Mouse (Mus musculus) duodenum, adult 2 months (tissue): ENCODE results near the gene Btbd35f16. TPM values are rescaled to one million over a fixed set of nuclear protein-coding genes. Genes with fewer than 3 reads are reported as not detected.

Source experiments
- polyA plus RNA-seq: library from polyadenylated mRNA; depleted of rRNA; stranded (reverse); fragments of >200 nt; gene quantifications from 2 replicates; pipeline ENCODE4 v1.2.3, GENCODE M21; 2012; ENCODE audit warnings: low replicate concordance; rRNA removed

The Btbd35f16 gene
- not detected in 2 replicates for polyA plus RNA-seq

DNA sequence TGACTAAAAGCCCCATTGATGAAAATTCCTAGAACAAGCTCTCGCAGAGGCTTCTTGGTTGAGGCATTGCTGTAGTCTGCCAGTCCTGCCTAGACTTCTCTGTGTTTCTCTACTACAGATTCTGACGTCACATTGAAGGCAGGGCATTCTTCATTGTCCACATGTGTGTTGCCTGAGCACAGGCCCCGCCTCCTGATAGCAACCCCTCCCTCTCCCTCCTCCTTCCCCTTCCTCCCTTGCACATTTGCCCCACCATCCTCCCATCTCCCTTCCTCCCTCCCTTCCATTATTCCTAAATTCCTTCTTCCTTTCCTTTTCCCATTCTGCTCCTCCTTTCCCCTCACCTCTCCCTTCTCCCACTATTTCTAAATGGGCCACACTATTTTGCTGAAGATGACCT is at the start of gene Btbd35f16:
Gene Btbd35f16 (minus strand): TSS at position 101 of the 400 bp plus-strand sequence.

Other genes starting within 250 kb of the Btbd35f16 start
- gene Btbd35f10, start 204.1 kb downstream of the Btbd35f16 start, polyA plus RNA-seq: not detected in 2 replicates
- not detected in 2 replicates for gene Btbd35f3, start 80.7 kb upstream of the Btbd35f16 start, polyA plus RNA-seq
- gene Btbd35f28, start 239.6 kb upstream of the Btbd35f16 start, polyA plus RNA-seq: not detected in 2 replicates